Mouse (Mus musculus): ENCODE results near the gene Pyy. TPM values are rescaled to one million over a fixed set of nuclear protein-coding genes. Genes with fewer than 3 reads are reported as not detected.

Gene Pyy
- total RNA-seq (2021), result not detected

DNA sequence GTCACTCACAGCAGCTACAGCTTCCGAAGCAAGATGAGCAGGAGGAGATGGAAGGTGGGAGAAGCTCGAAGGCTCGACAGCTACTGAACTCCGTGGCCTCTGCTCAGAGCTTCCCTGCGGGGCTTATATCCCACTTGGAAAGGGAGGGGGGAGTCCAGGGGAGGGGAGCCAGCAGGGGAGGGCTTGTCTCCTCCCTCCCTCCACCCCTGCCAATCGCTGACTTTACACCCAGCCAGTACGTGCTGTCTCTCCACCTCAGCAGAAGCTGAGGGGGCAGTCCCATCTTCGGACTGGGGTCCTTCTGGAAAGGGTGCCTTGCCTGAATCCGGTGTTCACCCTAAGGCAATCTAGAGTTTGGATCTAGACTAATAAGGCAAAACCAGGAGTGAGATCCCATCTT lies at the start of gene Pyy:
Gene Pyy (minus strand): TSS at position 101 of the 400 bp plus-strand sequence.
- no peak for DNase-seq (ENCODE audit: extremely low spot score in 1 of 2, low spot score in 2 of 2)
- intact Hi-C loops (cut with DNase I), result loop anchor here (5.0 kb wide), 1 partner anchor 160 kb away; the partner anchor contains the start of gene Asb16

DNA sequence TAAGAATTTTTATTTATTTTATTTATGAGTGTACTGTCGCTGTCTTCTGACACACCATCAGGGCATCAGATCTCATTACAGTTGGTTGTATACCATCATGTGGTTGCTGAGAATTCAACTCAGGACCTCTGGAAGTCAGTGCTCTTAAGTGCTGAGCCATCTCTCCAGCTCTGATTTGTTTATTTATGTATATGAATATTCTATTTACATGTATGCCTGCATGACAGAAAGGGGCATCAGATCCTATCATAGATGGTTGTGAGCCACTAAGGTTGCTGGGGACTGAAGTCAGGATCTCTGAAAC lies 49.1 kb upstream of the Pyy start:
- DNase-seq (ENCODE audit: extremely low spot score in 1 of 2, low spot score in 2 of 2), result no peak
- intact Hi-C loops (cut with DNase I), result loop anchor here (5.0 kb wide), 1 partner anchor 111 kb away; the partner anchor contains the start of gene Asb16

DNA sequence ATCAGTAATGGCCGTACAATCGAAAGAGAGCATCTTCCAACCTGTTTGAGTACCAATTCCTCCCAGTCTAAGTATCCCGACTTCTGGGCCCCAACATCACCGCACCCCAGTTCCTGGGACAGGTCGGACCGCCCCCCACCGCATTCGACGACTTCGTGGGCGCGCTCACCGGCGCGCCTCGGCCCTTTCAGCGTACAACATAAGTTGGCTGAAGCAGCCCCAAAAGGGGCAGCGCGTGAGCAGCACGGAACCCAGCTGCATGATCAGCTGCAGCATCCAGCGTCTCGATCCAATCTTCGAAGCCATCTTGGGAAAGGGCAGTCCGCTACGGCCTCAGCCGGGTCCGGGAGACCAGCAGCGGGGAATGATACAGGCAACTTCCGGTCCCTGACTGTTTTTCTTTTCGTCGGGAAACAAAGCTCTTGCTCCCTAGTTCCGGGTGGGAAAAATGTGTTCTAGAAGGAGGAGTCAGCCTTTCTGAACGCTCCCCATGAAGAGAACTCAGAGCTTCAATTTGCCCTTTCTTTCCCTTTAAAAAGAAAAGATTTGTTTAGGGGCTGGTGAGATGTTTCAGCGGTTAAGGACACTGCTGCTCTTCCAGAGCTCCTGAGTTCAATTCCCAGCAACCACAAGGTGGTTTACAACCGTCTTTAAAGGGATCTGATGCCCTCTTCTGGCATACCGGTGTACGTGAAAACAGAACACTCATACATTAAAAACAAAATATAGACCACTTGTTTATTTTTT lies 48.6 kb upstream of the Pyy start, which contains the start of gene Tmem101:
Gene Tmem101 (minus strand): TSS at position 366 of the 747 bp plus-strand sequence.
- intact Hi-C loops (cut with DNase I), result loop anchor here (5.0 kb wide), 1 partner anchor 111 kb away; the partner anchor contains the start of gene Asb16
- peak; percentile 93 for DNase-seq (ENCODE audit: extremely low spot score in 1 of 2, low spot score in 2 of 2)

DNA sequence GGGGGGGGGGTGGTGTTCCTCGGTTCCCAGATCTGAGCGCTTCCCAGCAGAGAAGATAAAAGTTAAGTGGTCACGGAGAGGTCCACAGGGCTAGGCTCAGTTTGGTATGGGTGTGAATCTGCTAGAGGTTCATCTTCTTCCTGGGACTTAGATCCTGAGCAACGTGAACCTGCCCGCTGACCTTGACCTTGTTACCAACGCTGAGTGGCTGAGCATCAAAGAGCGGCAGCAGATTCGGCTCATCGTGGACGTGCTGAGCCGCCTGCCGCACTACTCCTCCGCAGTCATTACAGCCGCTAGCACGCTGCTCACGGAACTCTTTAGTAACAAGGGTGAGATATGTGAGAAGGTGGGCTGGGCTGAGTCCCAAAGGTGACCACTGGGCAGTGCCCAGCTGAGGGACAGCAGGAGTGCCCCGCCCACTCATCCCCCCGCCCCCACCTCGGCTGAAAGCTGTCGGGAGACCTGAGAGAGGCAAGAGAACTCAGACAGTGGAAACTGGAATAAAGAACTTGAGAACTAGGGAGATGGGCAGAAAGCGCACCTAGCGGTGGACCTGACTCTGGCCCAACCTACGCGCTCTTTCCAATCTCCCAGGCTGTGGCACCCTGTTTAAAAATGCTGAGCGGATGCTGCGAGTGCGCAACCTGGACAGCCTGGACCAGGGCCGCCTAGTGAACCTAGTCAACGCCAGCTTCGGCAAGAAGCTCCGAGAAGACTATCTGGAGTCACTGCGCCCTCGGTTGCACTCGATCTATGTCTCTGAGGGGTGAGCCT lies 39.8 kb upstream of the Pyy start:
- DNase-seq (ENCODE audit: extremely low spot score in 1 of 2, low spot score in 2 of 2), result no peak
- intact Hi-C loops (cut with DNase I), result no loop called here

DNA sequence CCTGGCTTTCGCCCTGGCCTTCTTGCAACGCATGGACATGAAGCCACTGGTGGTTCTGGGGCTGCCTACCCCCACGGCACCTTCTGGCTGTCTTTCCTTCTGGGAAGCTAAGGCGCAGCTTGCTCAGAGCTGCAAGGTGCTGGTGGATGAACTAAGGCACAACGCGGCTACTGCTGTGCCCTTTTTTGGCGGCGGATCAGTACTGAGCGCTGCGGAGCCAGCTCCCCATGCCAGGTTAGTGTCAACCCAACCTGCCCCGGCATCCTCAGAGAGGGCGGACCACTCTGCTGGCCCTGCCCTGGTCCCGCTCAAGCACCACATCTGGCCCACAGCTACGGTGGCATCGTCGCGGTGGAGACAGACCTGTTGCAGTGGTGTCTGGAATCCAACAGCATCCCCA lies 38.9 kb upstream of the Pyy start:
- intact Hi-C loops (cut with DNase I), result no loop called here
- no peak for DNase-seq (ENCODE audit: extremely low spot score in 1 of 2, low spot score in 2 of 2)

DNA sequence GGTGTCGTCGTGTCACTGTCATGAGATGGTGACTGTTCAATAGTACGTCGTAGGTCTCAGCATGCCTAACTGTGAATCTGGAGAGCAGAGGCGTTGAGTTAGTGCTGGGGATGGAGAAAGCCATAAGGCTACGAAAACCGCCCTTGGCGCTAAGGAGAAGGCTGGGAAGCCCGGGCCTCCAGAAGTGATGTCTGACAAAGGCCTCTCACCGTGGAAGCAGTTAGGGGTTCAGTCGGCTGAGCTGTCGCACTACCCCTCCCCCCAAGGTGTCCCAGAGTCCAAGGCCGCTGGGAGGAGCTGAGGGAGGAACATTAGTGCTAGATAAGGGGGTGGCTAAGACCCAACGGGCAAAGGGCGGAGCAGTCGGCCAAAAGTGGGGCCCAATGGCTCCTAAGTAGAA lies 38.4 kb upstream of the Pyy start:
- intact Hi-C loops (cut with DNase I), result no loop called here
- no peak for DNase-seq (ENCODE audit: extremely low spot score in 1 of 2, low spot score in 2 of 2)

DNA sequence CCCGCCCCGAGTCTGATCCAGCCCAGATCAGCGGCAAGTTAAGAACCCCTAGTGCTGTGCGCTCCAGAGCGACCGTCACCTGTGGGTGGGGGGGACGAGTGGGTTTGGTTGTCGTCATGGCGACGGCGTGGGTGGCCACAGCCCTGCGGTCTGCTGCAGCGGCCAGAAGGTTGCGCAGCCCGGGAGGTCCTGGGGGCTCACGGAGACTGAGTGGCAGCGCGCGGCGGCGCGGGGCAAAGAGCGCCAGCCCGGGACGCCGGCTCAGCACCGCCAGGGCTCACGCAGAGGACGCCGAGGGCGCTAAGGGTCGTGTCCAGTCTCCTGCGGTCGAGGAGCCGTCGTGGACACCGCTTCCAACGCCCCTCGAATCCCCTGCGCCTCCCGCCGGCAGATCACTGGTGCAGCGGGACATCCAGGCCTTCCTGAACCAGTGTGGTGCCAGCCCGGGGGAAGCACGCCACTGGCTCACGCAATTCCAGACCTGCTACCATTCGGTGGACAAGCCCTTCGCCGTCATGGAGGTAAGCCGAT lies 37.9 kb upstream of the Pyy start, which contains the start of gene Nags:
Gene Nags (plus strand): TSS at position 43 of the 531 bp plus-strand sequence.
- intact Hi-C loops (cut with DNase I), result no loop called here

DNA sequence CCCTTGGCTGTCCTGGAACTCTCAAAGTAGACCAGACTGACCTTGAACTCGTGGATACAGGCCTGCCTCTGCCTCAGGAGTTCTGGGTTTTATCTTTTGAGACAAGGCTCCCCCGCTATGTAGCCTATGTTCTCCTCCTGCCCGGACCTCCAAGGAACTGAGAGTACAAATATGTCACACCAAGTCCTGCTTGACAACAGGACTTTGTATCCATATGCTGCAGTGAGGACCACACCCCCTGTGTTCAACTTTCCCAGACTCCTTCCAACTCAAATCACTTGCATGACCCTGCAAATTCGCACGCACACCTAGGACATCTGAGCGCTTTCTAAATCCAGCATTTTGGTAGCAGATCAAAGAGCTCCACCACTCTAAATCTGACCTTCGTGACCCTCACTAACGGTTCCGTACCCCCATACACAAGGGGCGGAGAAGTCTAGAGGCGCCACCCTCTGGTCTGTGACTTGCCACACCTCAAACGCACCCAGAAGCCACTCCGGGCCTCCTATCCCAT lies 37.4 kb upstream of the Pyy start:
- no peak for DNase-seq (ENCODE audit: extremely low spot score in 1 of 2, low spot score in 2 of 2)
- intact Hi-C loops (cut with DNase I), result no loop called here

More for the DNA sequence above, 37.9 kb upstream of the Pyy start, which contains the start of gene Nags:
- DNase-seq (ENCODE audit: extremely low spot score in 1 of 2, low spot score in 2 of 2), result no peak

DNA sequence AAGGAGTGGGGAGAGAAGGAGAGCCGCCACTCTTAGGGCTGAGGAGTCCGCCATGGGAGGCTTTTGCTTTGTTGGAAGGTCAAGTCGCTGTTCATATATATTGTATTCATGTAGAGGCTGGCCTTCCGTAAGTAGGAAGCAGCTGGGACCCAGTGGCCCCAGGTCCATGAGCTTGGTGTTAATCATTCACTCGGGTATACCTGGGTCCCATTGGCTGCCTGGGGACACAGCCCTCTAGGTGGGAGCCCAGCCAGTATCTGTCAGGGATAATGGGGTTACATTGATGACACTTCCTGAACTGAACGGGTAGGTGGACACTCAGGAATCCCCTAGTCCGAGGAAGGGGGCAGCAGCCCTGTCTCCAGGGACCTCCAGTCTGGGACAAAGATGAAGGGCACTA lies 34.7 kb upstream of the Pyy start:
- intact Hi-C loops (cut with DNase I), result no loop called here

DNA sequence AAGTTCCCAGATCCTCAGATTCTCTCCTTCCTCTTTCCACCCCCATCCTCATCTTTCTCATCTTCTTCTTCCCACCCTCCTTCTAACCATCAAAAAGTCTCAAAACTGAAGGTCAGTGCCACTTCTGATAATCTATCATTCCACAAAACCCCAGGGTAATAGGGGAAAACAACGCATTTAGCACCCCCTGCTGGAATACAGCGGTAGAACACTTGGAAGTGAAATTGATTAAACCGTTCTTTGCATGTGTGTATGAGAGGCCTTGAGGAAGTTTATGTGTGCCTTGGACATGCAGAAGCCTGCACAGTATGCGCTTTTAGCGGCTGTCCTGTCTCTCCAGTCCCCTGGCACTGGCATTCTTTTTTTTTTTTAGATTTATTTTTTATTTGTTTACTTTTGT lies 32.9 kb upstream of the Pyy start:
- DNase-seq (ENCODE audit: extremely low spot score in 1 of 2, low spot score in 2 of 2), result peak in 1 of 2 experiments; percentile 63
- intact Hi-C loops (cut with DNase I), result no loop called here

More for the DNA sequence above, 34.7 kb upstream of the Pyy start:
- DNase-seq (ENCODE audit: extremely low spot score in 1 of 2, low spot score in 2 of 2), result no peak

DNA sequence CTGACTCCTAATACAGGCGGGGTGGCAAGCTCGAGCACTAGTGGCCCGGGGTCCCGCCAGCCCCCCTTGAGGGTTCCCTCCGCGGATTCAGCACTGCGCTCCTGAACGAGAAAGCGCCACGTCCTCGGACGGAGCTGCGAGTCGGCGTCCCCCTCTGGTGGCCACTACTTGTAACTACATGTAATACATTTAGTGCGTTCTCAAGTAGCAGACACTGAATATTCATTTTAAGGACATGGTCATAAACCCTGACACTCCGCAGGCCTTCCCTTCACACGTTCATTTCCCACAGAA lies 30.8 kb upstream of the Pyy start:
- DNase-seq (ENCODE audit: extremely low spot score in 1 of 2, low spot score in 2 of 2), result peak; percentile 70 to 80
- intact Hi-C loops (cut with DNase I), result loop anchor here (1.0 to 5.0 kb wide), 3 partner anchors 36 to 152 kb away; partner anchors contain the start of gene Dusp3

DNA sequence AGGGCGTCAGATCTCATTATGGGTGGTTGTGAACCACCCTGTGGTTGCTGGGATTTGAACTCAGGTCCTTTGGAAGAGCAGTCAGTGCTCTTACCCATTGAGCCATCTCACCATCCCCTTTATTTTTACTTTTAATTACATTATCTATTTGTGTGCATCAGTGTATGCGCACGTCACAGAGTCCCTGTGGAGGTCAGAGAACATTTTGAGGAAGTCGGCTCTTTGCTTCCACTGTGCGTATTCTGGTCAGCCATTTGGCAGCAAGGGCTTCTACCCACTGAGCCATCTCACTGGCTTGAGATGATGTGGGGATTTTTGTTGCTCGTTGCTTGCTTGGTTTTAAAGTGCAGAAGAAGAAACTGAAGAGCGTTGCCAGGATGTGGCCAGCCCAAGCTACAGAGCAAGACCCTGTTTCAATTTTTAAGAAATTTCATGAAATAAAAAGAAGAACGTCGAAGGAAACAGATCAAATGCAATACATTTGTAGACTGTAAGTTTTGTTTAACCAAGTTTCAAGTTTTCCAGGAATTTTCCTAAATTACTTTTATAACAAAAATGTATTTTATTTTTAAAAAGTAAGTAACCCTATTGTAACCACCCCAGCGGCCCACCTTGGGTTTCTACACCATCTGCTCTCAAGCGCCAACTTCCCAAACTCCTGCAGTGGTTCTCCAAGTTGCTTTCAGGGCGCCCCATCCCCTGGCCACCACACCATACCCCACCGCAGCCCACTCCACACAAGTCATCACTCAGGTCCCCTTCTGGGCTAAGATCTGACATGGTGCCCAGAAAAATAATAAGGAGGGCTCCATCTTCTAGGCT lies 30.2 kb upstream of the Pyy start:
- intact Hi-C loops (cut with DNase I), result loop anchor here (1.0 to 5.0 kb wide), 3 partner anchors 36 to 151 kb away; partner anchors contain the start of gene Dusp3
- no peak for DNase-seq (ENCODE audit: extremely low spot score in 1 of 2, low spot score in 2 of 2)

DNA sequence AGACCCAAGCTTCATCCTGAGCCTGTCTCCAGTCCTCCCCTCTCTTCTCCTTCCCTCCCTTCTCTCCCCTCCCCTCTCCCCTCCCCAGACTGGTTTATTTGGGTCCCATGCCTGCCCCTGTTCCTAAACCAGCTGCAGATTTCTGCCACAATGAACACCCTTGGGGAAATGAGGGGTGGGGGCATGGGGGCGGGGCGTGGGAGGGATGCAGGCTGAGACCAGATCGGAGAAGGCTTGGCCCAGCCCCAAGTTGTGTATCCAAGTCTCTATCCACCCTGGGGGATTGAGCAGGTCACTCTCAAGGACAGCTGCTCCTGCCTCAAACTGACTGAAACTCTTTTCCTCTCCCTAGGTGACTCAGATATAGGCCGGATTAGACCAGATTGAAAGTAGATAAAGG lies 26.9 kb upstream of the Pyy start:
- DNase-seq (ENCODE audit: extremely low spot score in 1 of 2, low spot score in 2 of 2), result no peak
- intact Hi-C loops (cut with DNase I), result no loop called here

DNA sequence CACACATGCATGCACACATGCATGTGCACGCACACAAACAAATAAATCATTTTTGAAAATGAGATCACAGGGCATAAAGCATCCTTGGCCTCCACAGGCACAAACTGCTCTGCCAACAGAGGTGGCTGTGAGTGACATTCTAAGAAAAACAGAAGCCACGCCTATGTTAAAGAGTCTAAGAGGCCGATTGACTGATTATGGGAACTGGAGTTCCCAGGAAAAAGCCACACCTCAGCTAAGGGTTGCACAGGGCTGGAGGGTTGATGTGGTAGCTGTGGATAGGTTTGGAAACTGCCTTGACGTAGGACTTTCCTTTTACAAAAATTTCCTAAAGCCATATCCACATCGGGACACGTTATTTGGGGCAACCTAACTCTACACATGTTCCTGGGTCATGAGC lies 9.8 kb upstream of the Pyy start:
- intact Hi-C loops (cut with DNase I), result no loop called here
- no peak for DNase-seq (ENCODE audit: extremely low spot score in 1 of 2, low spot score in 2 of 2)

DNA sequence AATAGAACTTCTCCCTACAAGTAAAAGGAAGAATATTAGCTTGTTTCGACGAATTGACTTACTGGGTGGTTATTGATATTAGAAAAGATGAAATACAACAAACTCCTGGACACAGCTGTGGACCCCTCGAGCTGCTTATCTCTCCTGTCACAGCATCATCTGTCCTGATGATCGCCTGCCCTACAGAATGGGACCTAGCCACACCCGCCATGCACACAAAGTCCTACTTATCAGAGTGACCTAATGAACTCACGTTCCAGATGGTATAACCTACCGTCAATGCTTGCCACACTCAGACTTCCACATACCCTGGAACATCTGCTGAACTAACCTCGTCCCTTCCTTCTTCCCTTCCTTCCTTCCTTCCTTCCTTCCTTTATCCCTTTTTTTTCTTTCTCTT lies 8.6 kb upstream of the Pyy start:
- intact Hi-C loops (cut with DNase I), result no loop called here
- no peak for DNase-seq (ENCODE audit: extremely low spot score in 1 of 2, low spot score in 2 of 2)

DNA sequence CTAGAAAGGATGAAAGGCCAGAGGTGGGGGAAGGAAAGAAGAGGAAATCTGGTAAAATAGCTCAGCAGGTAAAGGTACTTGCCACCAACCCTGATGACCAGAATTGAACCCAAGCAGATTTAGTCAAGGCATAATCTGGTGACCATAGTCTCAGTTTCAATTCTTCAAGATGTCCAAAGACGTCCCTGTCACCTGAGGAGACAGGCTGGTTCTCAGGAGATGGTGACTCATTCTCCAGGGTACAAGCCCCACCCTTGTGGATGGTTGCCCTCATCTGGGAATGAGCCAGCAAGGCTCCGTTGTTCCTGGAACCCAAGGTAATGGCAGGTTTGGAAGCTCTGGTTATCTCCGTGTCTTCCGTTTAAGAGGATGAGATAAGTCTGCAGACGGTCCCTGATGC lies 3.9 kb upstream of the Pyy start:
- no peak for DNase-seq (ENCODE audit: extremely low spot score in 1 of 2, low spot score in 2 of 2)
- intact Hi-C loops (cut with DNase I), result no loop called here

DNA sequence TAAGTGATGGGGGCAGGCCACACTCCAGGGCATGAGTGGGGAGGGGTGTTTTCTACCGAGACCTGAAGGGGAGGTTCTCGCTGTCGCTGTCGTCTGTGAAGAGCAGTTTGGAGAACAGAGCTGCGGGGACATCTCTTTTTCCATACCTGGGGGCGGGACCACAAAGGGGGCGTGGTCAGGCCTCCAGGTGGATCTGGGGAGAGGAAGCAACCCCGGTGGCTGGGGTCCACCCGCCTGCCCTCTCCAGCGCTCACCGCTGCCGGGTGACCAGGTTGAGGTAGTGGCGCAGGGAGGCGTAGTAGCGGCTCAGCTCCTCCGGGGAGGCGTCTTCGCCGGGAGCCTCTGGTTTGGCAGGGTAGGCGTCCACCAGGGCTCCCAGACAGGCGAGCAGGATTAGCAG lies 721 bp downstream of the Pyy start:
- intact Hi-C loops (cut with DNase I), result loop anchor here (5.0 kb wide), 1 partner anchor 160 kb away; the partner anchor contains the start of gene Asb16

DNA sequence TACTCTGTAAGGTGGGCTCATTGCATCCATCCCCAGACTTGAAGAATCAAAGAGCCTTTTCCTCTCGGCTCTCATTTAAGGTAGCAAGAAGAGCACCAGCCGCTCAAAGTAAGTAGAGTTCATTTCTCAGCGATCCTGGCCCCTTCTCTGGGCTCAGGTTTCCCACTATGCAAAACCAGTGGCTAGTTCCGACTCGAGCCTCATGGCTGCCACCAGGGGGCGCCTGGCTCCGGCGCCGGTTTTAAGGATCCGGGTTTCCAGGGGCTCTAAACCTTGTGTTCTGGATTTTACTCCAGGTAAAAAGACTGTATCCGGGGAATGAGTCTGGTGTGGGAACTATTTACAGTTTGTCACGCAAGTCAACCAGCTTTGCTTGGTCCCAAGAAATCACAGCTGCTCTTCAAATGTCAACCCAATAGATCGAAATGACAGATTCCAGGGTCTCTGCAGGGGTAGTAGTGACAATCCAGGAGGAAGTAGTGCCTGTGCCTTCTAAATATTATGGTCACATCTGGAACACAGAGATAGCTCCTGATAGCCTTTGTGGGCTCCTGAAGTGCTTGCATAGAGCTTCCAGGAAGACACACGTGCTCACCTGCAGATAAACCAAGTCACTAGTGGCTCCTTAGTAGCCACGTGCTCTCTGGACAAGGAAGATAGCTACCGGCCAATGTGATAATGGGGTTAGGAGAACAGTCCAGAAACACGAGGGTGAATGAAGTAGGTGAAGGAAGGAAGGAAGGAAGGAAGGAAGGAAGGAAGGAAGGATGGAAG lies 5.0 kb downstream of the Pyy start:
- DNase-seq (ENCODE audit: extremely low spot score in 1 of 2, low spot score in 2 of 2), result peak; percentile 42 to 66
- intact Hi-C loops (cut with DNase I), result loop anchor here (1.0 kb wide), 1 partner anchor 36 kb away; no protein-coding TSS in a partner anchor

More for the DNA sequence above, 721 bp downstream of the Pyy start:
- no peak for DNase-seq (ENCODE audit: extremely low spot score in 1 of 2, low spot score in 2 of 2)
